Mouse (Mus musculus) B cell, adult 2 months (primary cell): ENCODE results near the gene Fgfr2.

Source experiments
- DNase-seq, 2 experiments: peaks; one replicate each; pipeline ENCODE4 v3.0.0; 2022

Fgfr2 gene

GRCm38 (mm10) chr7:130378308-130378707 is 2744.8 kb downstream of the Fgfr2 start:
- DNase-seq = no peak

DNA sequence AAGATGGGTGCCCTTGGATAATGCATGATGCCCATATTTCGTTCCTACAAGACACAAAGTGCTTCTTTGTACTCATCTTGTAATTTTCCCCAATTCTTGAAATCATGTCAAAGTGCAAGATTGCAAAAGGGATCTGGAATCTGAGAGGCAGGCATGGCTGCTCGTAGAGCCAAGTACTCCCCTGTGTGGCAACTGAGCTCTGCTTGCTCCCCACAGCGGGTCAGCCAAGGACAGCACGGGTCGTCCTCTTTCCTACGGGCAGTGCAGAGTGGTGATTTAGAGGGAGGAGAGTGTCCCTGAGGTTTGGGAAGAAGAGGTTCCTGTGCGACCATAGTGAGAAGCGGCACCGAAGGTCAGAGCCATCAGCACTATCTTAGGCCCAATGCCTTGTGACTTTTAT is 2748.8 kb downstream of the Fgfr2 start:
- no peak for DNase-seq

GRCm38 (mm10) chr7:130368827-130369641 is 2754.1 kb downstream of the Fgfr2 start:
- no peak for DNase-seq

DNA sequence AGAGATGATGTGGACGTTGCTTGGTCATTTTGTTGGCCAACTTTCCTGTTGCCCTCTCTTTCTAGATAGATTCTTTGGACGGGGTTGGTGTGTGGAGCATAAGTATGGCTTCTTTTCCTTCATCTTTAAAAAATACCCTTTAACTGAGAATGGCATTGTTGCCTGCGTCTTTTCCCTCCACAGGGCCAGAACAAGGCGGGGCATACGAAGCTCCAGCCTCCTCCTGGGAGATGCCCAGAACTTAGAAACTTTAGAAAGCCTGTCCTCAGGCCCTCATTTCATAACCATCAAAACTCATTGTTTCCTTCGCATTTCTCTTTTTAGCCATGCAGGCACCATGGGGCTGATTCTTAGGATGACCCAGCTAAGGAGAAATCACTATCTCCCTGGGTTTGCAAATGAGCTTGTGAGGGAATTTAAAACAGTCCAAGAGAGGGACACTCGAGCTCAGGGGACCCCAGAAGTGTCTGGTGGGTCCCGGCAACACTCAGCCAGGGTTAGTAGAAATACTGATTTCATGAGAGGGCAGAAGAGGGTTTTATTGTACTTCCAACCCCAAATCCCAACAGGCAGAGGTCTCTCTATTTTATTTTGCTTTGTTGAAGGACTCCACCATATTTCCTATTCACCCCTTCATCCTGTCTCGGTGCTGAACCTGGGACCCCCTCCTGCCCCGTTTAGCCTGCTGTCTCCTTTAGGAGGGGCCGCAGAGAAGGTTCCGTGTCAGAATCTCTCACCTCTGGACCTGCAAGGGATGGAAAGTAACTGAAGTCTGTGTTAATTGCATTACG is 2754.9 kb downstream of the Fgfr2 start:
- DNase-seq = no peak

DNA sequence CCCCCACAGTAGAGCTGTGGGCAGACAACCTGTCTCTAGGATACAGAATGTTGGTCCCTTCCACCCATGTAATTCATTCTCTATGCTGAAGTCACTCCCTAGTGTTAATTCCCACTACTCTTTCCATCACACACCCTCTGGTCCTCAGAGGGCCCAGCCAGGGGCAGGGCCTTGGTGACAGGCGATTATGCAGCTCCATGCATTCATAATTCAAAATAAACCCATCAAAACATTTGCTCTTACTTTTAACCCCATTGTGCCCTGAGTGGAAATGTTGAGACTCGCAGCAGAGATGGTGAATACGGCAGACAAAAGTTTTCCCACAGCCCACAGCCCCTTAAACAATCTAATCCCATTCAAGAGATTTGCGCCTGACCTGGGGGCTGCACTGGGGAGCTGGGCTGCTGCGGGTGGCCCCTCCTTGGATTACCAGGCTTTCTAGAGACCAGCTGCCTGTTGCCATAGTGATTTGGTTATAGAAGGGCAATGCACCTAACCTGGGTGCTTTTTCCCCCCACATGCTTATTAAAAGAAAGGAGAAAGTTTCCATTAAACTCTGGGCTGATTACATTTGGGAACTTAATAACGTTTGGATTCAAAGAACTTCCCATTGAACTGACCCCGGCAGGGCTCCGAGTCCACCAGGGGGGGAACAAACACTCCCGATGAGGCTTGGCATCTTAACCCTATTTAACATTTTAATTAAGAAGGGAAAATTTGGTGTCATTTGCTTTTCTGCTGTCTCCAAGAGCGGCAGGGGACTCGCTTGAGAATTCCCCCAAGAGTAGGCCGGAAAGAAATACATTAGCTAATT is 2755.7 kb downstream of the Fgfr2 start:
- no peak for DNase-seq

- no peak for DNase-seq
Measured at GRCm38 (mm10) chr7:130365711-130366110, 2757.4 kb downstream of the Fgfr2 start.

DNA sequence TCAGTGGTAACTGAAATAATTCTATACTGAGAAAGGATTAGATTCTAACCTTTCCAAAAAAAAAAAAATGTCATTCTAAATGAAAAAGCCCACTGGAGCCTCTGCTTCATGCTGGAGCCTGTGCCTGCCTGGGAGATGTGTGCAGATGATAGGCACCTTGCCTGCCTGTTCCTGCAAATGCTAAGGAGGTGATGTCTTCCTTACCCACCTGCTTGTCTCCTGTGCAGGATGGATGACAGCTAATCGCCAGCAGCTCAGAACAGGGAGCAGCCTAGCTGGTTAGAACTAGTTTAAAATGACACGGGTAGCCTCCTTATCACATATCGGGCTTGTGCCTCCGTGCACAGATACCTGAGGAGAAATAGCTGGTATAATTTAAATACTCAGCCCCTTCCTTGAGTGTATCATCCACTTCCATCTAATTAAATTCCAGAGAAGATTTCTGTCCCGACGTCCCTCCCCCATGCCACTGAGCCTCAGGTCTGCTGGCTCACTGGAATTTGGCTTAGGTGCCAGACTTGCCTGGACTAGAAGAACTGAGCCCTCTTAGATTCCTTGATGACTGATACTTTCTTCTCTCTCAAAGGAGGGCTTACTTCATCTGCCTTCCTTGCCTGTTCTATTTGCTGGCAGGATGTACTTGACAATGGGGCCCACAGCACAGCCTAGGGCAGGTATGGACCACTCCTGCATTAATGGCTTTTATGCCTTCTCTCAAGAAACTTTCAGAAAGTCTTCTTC is 2782.6 kb downstream of the Fgfr2 start:
- no peak for DNase-seq

DNA sequence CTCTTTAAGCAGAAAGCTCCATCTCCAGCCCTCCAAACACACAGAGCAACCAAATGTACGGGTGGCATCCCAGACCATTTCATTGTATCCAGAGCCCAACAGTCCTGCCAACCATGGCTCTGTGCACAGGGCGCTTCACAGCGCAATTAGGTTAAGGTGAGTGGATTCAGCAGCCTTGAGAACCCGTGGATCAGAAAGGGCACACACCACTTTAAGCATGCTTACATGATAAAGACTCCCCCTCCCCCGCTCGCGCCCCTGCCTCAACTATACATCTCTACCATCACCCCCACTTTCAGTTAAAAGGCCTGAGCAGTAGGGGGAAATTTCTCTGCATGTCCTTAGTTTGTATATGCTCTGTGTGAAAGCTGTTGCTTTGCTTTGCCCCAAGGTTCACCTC is 2785.5 kb downstream of the Fgfr2 start:
- no peak for DNase-seq

DNA sequence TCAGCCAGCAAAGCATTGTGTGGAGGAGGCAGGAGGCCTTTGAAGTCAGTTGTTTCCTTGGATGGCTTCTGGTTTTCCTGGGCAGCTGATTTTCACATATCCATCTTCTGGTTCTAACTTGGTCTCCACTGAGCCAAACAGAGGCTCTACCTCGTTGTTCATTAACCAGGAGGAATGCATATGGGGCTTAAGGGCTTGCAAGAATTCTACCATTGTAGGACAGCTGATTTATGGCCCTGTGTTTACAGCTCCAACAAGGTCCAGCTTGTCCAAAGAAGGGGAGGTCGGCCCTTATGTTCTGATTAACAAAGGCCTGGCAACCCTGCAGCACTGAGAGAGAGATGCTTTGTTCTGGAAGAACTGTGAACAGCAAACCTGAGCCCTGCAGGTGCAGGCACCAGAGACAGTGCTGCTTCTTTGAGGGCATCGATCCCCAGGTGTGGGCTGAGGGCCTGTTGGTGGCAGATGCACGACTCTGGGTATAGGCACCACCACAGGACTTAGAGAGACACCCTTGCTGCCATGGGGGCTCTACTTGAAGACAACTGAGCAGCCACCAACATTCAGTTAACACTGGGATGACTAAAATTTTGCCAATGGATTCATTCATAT is 2787.6 kb downstream of the Fgfr2 start:
- no peak for DNase-seq

- DNase-seq = no peak
Measured at GRCm38 (mm10) chr7:130332515-130333220, 2790.5 kb downstream of the Fgfr2 start.

DNA sequence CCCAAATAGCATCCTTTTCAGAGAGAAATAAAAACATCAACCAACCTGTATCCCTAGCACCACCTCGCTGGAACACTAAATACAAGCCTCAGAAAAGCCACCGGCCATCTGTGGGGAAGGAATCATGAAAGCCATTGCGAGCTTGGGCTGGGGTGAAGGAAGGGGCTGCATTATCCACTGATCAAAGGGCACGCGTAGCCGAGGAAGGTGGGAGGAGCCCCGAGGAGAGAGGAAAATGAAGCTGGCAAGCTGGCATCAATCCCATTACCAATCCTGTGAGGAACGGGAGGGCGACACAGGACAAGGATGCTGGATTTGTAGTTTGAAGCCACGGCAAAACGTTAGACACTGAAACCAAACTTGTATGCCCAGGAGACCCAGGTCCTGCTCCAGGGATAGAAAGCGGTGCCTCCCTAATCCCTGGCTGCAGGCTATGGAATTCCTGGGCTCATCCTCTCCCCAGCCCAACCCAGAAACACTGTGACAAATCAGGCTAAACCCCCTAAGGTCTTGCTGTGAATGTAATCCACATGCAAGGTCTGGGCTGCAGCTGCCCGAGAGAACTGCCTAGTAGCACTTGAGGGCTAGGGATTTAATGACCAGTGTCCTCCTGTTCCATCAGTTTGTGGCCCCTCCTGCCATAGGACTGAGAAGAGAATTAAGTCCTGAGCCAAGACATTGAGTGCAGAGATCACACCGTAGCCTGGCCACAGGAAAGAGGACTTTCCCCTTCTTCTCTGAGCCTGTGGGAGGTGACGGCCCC is 2795.4 kb downstream of the Fgfr2 start:
- no peak for DNase-seq

DNA sequence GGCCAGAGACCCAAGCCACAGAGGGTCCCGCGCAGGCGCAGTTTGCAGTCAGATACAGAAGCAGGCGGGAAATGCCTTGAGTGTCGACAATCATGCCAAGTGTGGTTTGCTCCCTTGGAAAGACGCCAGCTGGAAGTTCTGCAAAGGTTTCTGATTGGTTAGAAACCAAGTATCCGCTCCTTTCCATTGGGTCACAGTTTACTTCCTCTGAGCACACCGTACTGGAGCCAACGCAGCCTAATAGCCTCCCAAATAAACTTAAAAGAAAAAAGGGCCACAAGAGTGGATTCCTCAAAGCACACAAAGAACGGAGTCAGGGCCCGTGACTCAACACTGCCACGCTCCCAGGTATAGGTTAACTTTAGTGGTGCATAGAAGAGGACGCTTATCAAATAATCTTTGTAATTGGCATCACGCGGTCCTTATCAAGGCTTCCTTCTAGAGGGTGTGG is 2797.1 kb downstream of the Fgfr2 start:
- DNase-seq = no peak

GRCm38 (mm10) chr7:130324716-130325401 is 2798.3 kb downstream of the Fgfr2 start:
- DNase-seq = no peak

GRCm38 (mm10) chr7:130323766-130324165 is 2799.4 kb downstream of the Fgfr2 start:
- no peak for DNase-seq

GRCm38 (mm10) chr7:130319799-130320556 is 2803.2 kb downstream of the Fgfr2 start:
- no peak for DNase-seq

DNA sequence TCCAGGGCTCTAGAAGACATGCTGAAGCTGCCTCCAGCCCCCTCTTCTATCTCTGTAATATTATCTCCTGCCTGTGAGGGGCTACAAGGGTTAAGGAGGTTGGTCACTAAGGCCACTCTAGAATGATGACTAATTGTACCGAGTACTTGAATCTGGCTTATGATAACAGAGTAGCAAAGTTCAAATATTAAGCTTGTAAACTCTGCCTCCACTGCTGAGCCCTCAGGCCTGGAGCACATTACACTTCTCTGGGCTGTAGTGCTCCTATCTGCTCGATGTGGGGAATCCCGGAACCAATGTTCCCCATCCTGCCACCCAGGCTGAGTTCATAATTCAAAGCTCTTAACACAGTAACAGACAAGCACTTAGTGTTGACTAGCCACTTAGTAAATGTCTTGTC is 2806.9 kb downstream of the Fgfr2 start:
- no peak for DNase-seq

GRCm38 (mm10) chr7:130315221-130315620 is 2807.9 kb downstream of the Fgfr2 start:
- DNase-seq = no peak

DNA sequence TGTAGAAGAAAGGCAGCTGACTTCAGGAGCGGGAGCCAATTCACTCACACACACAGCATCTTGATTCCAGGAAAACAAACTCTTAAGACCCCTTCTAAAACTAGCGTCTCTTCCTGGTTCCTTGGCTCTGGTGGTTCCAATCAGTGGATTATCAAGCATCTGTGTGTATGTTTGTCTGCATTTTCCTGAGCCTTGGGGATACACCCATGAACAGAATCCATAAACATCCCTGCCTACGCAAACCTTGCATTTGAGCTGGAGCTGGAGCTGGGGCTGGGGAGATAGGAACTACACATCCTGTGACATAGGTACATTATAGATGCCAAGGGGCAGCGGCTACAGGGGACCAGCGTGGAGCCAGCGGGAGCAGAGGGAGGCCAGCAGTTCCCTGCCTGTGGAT is 2808.5 kb downstream of the Fgfr2 start:
- no peak for DNase-seq

GRCm38 (mm10) chr7:130311362-130311761 is 2811.8 kb downstream of the Fgfr2 start:
- no peak for DNase-seq
